Mouse (Mus musculus): ENCODE data around the gene Hoxb9.
A peak's percentile ranks its signal among the peaks of the same experiment; 100 is the strongest.

Gene Hoxb9

GRCm38 (mm10) chr11:96295092-96295835, 24.0 kb downstream of the Hoxb9 start:
- Histone ChIP-seq H3K36me3 (ENCODE audit: control insufficient read depth, insufficient read depth, low read length, poor library complexity, severe bottlenecking) (no peaks in the 10 kb centered on the region), H3K27me3 (ENCODE audit: control insufficient read depth, insufficient read depth, low read length, poor library complexity, severe bottlenecking) (peaks cover 8% of the 10 kb centered on the region; the same call in 1 of the 2 replicates)
- DNase-seq (ENCODE audit: low read depth, low spot score) = no peak

GRCm38 (mm10) chr11:96296997-96297396, 25.7 kb downstream of the Hoxb9 start:
- no peaks in the 10 kb centered on the region for H3K36me3 ChIP-seq (ENCODE audit: control insufficient read depth, insufficient read depth, low read length, poor library complexity, severe bottlenecking)
- H3K27me3 ChIP-seq (ENCODE audit: control insufficient read depth, insufficient read depth, low read length, poor library complexity, severe bottlenecking) = peaks cover 8% of the 10 kb centered on the region; the same call in 1 of the 2 replicates
- no peak for DNase-seq (ENCODE audit: low read depth, low spot score)

- H3K27me3 ChIP-seq (ENCODE audit: control insufficient read depth, insufficient read depth, low read length, poor library complexity, severe bottlenecking) = peaks cover 8% of the 10 kb centered on the region; the same call in 1 of the 2 replicates
Measured at GRCm38 (mm10) chr11:96297428-96297827, 26.2 kb downstream of the Hoxb9 start.

GRCm38 (mm10) chr11:96297968-96298635, 26.8 kb downstream of the Hoxb9 start:
- no peak for DNase-seq (ENCODE audit: low read depth, low spot score)
- Histone ChIP-seq H3K36me3 (ENCODE audit: control insufficient read depth, insufficient read depth, low read length, poor library complexity, severe bottlenecking) (no peaks in the 10 kb centered on the region), H3K27me3 (ENCODE audit: control insufficient read depth, insufficient read depth, low read length, poor library complexity, severe bottlenecking) (peaks cover 5% of the 10 kb centered on the region; the same call in 1 of the 2 replicates)

More at GRCm38 (mm10) chr11:96297428-96297827, 26.2 kb downstream of the Hoxb9 start:
- no peaks in the 10 kb centered on the region for H3K36me3 ChIP-seq (ENCODE audit: control insufficient read depth, insufficient read depth, low read length, poor library complexity, severe bottlenecking)
- no peak for DNase-seq (ENCODE audit: low read depth, low spot score)

GRCm38 (mm10) chr11:96298895-96299667, 27.8 kb downstream of the Hoxb9 start:
- Histone ChIP-seq H3K36me3 (ENCODE audit: control insufficient read depth, insufficient read depth, low read length, poor library complexity, severe bottlenecking) (no peaks in the 10 kb centered on the region), H3K27me3 (ENCODE audit: control insufficient read depth, insufficient read depth, low read length, poor library complexity, severe bottlenecking) (peaks cover 2% of the 10 kb centered on the region; the same call in 1 of the 2 replicates)
- DNase-seq (ENCODE audit: low read depth, low spot score) = no peak

GRCm38 (mm10) chr11:96299781-96300180, 28.5 kb downstream of the Hoxb9 start:
- no peak for DNase-seq (ENCODE audit: low read depth, low spot score)
- Histone ChIP-seq H3K36me3 (ENCODE audit: control insufficient read depth, insufficient read depth, low read length, poor library complexity, severe bottlenecking) (no peaks in the 10 kb centered on the region), H3K27me3 (ENCODE audit: control insufficient read depth, insufficient read depth, low read length, poor library complexity, severe bottlenecking) (peaks cover 2% of the 10 kb centered on the region; the same call in 1 of the 2 replicates)

- DNase-seq (ENCODE audit: low read depth, low spot score) = no peak
- Histone ChIP-seq H3K27me3 (ENCODE audit: control insufficient read depth, insufficient read depth, low read length, poor library complexity, severe bottlenecking) (peaks cover 2% of the 10 kb centered on the region; the same call in 1 of the 2 replicates), H3K36me3 (ENCODE audit: control insufficient read depth, insufficient read depth, low read length, poor library complexity, severe bottlenecking) (no peaks in the 10 kb centered on the region)
Measured at GRCm38 (mm10) chr11:96300354-96301063, 29.3 kb downstream of the Hoxb9 start.

- Histone ChIP-seq H3K27me3 (ENCODE audit: control insufficient read depth, insufficient read depth, low read length, poor library complexity, severe bottlenecking) (peaks cover 2% of the 10 kb centered on the region; the same call in 1 of the 2 replicates), H3K36me3 (ENCODE audit: control insufficient read depth, insufficient read depth, low read length, poor library complexity, severe bottlenecking) (no peaks in the 10 kb centered on the region)
- no peak for DNase-seq (ENCODE audit: low read depth, low spot score)
Measured at GRCm38 (mm10) chr11:96301064-96301431, 29.8 kb downstream of the Hoxb9 start.

- no peaks in the 10 kb centered on the region for H3K36me3 ChIP-seq (ENCODE audit: control insufficient read depth, insufficient read depth, low read length, poor library complexity, severe bottlenecking)
- no peak for DNase-seq (ENCODE audit: low read depth, low spot score)
- peaks cover 2% of the 10 kb centered on the region; the same call in 1 of the 2 replicates for H3K27me3 ChIP-seq (ENCODE audit: control insufficient read depth, insufficient read depth, low read length, poor library complexity, severe bottlenecking)
Measured at GRCm38 (mm10) chr11:96301837-96302236, 30.6 kb downstream of the Hoxb9 start.

- peaks cover 2% of the 10 kb centered on the region; the same call in 1 of the 2 replicates for H3K27me3 ChIP-seq (ENCODE audit: control insufficient read depth, insufficient read depth, low read length, poor library complexity, severe bottlenecking)
- no peak for DNase-seq (ENCODE audit: low read depth, low spot score)
Measured at GRCm38 (mm10) chr11:96302381-96303150, 31.3 kb downstream of the Hoxb9 start.

GRCm38 (mm10) chr11:96303151-96304099, 32.2 kb downstream of the Hoxb9 start, which contains the start of gene Hoxb5:
TSS of gene Hoxb5 (plus strand) at chr11:96303336.
- Histone ChIP-seq H3K36me3 (ENCODE audit: control insufficient read depth, insufficient read depth, low read length, poor library complexity, severe bottlenecking) (no peaks in the 10 kb centered on the region), H3K27me3 (ENCODE audit: control insufficient read depth, insufficient read depth, low read length, poor library complexity, severe bottlenecking) (peaks cover 2% of the 10 kb centered on the region; the same call in 1 of the 2 replicates)
- DNase-seq (ENCODE audit: low read depth, low spot score) = peak; percentile 71

More at GRCm38 (mm10) chr11:96302381-96303150, 31.3 kb downstream of the Hoxb9 start:
- H3K36me3 ChIP-seq (ENCODE audit: control insufficient read depth, insufficient read depth, low read length, poor library complexity, severe bottlenecking) = no peaks in the 10 kb centered on the region

GRCm38 (mm10) chr11:96304381-96305195, 33.3 kb downstream of the Hoxb9 start:
- DNase-seq (ENCODE audit: low read depth, low spot score) = no peak
- H3K27me3 ChIP-seq (ENCODE audit: control insufficient read depth, insufficient read depth, low read length, poor library complexity, severe bottlenecking) = peaks cover 2% of the 10 kb centered on the region; the same call in 1 of the 2 replicates
- no peaks in the 10 kb centered on the region for H3K36me3 ChIP-seq (ENCODE audit: control insufficient read depth, insufficient read depth, low read length, poor library complexity, severe bottlenecking)
